Mouse (Mus musculus) cerebellum, postnatal 14 days (tissue): ENCODE measurements around the gene Fcrl1.

Experiments
- DNase-seq, 2 experiments: peaks; one replicate each; pipeline ENCODE4 v3.0.0; 2021; ENCODE audit warnings: mixed read lengths in 2 of 2

Fcrl1 gene

GRCm38 (mm10) chr3:87411150-87411549, 35.0 kb downstream of the Fcrl1 start:
- peak; percentile 58 to 67 for DNase-seq

DNA sequence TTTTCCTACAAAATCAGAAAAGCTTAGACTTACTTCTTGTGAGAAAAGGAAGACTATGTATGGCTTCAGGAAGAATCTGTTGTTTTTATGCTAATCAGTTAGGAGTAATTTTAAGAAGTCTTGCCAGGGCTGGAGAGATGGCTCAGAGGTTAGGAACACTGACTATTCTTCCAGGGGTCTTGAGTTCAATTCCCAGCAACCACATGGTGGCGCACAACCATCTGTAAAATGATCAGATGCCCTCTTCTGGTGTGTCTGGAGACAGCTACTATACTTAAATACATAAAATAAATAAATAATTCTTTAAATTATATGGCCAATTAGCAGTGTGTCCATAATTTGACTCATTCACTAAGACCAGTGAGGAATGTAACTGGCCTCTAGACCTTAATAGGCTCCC, 44.5 kb downstream of the Fcrl1 start:
- no peak for DNase-seq

DNA sequence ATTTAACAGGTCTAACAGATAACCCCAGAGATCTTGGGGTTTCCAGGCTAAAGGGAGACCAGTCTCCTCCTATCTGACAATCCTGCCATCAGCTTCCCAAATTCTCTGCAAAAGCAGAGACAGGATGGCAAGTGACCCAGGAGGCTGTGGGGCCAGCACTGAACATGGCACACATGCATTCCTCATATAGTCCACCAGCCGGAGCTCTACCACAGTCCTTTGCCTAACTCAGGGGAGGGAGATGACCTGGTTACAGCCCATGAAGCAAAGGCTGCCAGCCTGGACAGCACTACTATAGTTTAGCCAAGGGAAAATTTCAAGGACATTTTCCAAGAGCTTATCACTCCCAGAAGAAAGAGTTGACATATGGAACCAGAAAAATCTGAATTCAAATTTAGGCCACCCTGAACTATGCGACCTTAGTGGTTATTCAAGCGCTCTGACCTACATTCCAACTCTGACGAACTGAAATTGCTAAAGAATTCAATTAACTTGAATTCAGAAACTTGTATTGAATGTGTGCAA, 46.3 kb downstream of the Fcrl1 start:
- DNase-seq: peak; percentile 12 to 14

DNA sequence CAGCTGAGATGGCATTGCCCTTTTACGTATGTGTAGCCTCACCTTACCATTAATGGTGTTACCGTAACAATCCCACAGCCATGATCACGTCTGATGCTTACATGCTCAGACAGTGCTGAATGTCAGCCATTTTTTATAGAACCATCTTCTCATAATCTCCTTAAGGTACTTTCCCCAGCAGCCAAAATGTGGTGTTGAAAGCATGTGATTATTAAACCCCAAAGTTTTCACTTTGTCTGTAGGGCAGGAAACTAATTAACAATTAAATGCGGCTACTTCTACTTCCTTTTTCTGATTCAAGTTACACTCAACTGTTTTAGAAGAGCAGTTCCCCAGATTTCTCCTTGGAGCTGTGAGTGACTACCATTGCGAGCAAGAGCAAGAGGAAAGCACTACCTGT, 59.3 kb downstream of the Fcrl1 start, which contains the start of gene Fcrl5:
Fcrl5 (plus strand) TSS at position 295 of the 400 bp plus-strand sequence.
- no peak for DNase-seq

GRCm38 (mm10) chr3:87440586-87440985, 64.4 kb downstream of the Fcrl1 start:
- DNase-seq: no peak

DNA sequence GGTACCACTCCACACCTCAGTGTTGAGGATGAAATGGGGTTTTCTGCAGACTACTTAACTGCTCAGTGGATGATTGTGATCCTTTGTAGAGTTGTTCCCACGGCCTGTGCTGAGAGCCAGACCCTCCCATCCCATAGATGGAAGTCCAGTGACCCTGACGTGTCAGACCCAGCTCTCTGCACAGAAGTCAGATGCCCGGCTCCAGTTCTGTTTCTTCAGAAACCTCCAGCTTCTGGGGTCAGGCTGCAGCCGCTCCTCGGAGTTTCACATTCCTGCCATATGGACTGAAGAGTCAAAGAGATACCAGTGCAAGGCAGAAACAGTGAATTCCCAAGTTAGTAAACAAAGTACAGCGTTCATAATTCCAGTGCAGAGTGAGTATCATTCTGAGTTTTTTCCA, 67.8 kb downstream of the Fcrl1 start:
- DNase-seq: no peak
